Mouse (Mus musculus): ENCODE measurements around the gene Zfand3.

The Zfand3 gene

GRCm38 (mm10) chr17:30158419-30159108 lies 154.0 kb downstream of the Zfand3 start:
- no peak for DNase-seq

DNA sequence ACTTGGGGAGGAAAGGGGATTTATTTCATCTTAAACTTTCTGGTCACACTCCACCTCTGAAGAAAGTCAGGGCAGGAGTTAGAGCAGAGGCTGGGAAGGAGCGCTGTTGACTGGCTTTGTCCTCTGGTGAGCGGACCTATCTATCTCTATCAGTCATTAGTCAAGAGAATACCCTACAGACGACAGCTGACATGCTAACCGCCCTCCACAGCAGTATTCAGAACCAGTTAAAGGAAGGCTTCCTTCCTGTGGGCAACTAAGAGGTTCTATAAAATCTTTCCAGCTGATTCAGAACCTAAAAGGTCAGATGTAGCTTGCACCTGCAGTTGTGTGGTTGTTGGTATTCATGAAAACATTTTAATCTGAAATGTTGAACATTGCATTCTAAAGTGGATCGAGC lies 154.8 kb downstream of the Zfand3 start:
- DNase-seq: no peak

DNA sequence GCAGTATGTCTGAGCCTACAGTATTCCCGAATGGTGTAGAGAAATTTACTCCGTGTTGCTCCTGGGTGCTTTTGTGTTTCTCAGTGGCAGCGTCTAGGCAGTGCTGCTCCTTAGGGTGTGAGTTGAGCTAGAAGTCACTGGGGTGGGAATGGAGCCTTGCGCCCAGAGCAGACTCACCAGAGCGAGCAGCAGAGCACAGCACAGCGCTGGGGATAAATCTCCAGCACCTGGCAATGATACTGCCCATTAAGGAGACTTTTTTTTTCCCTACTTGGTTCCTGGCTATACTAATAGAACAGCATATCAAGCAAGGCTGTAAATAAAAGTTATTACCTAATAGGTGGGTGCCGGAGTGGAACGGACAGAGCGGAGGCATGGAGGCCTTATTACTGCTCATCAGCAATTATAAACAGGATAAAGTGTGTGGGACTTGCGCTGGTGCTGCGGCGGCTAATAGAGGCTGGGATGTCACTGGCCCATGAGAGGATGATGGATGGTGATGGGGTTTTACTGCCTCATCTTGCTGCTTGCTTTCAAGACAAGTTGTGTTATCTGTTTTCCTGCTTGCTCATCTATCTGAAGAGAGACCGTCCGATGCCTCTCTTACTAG lies 156.4 kb downstream of the Zfand3 start:
- DNase-seq: no peak

DNA sequence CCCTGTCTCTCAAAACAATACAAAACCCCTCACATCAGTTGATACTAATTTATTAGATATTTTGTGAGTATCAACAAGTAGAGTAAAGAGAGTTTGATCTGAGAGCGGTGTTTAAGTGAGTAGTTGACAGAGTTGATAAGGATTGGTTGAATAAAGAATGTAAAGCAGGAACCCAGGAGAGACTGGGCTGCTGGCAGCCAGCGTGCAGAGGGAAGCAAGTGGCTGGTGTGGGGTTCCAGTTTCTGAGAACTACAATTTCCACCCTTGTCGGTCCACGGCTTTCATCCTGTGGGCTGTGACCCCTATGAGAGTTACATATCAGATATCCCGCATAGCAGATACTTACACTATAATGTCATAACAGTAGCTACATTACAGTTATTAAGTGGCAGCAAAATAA lies 158.4 kb downstream of the Zfand3 start:
- DNase-seq: no peak

GRCm38 (mm10) chr17:30163793-30164192 lies 159.3 kb downstream of the Zfand3 start:
- no peak for DNase-seq

DNA sequence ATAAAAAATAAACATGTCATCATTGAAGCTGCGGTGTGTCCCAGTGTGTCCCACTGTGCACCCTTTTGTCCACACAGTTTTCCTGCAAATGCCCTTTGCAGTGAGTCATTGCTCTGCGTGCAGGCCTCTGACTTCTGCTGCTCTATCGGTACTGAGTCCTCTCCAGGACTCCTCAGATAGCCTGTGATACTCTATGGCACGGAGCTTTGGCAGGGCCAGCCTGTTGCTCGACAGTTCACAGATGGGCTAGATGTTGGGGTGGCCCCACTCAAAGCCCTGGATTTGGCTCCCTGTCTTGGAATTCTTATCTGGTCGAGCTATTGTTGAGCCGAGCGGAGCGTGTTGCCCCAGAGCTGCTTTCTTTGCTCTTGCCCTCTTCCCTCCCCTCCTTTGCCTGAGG lies 160.3 kb downstream of the Zfand3 start:
- DNase-seq: no peak

GRCm38 (mm10) chr17:30177435-30177834 lies 172.9 kb downstream of the Zfand3 start:
- DNase-seq: no peak

GRCm38 (mm10) chr17:30178402-30178801 lies 173.9 kb downstream of the Zfand3 start:
- DNase-seq: no peak

DNA sequence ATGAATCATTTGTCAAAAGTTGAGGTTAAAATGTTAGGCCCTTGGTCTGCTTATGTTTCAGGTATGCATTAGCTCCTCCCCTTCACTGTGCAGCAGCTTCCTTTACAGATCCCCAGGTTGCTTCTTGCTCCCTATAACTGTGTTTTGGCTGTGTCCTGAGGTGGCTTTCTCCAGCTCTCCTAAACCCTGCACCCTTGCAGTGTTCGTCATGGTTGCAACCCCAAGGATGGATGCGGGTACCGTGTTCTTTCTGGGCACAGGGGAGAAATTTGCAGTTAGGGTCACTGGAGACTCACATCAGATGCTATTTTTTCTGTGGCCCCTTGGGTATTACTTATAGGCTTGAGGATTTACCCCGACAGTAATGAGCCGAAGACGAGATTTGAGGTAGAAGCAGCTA lies 175.7 kb downstream of the Zfand3 start:
- DNase-seq: no peak

GRCm38 (mm10) chr17:30181554-30181953 lies 177.0 kb downstream of the Zfand3 start:
- DNase-seq: no peak

DNA sequence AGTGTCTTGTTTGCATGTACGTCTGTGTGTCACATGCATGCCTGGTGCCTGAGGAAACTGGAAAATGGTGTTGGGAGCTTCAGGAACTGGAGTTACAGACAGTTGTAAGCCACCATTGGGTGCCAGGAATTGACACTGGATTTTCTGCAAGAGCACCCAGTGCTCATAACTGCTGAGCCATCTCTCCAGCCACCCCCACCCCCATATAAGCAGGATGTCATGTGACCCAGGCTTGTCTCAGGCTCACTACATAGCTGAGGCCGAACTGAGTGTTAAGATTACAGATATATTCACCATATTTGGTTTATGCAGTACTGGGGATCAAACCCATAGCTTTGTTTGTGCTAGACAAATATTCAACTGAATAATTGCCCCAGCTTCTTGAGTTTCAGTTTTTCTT lies 177.5 kb downstream of the Zfand3 start:
- no peak for DNase-seq

GRCm38 (mm10) chr17:30183561-30183960 lies 179.0 kb downstream of the Zfand3 start:
- no peak for DNase-seq

- no peak for DNase-seq
These were observed 182.6 kb downstream of the Zfand3 start for GRCm38 (mm10) chr17:30187154-30187553.

DNA sequence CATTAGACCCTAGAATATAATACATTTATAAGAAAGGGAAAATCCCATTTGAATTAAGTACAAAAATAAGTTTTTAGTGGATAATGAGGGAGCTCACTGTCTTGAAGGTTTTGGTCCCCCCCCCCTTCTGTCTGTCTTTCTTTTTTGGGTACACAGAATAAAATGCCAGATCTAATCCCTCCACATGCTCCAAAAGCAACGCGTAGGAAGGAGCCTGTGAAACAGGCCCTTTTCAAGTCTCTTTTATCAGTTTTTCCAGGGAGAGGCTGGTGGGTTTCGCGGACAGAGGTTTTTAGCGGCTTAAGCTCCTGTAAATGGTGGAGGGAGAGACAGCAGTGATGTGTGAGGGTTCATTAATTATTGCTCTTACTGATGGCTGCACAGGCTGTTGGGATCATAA lies 183.0 kb downstream of the Zfand3 start:
- DNase-seq: no peak

DNA sequence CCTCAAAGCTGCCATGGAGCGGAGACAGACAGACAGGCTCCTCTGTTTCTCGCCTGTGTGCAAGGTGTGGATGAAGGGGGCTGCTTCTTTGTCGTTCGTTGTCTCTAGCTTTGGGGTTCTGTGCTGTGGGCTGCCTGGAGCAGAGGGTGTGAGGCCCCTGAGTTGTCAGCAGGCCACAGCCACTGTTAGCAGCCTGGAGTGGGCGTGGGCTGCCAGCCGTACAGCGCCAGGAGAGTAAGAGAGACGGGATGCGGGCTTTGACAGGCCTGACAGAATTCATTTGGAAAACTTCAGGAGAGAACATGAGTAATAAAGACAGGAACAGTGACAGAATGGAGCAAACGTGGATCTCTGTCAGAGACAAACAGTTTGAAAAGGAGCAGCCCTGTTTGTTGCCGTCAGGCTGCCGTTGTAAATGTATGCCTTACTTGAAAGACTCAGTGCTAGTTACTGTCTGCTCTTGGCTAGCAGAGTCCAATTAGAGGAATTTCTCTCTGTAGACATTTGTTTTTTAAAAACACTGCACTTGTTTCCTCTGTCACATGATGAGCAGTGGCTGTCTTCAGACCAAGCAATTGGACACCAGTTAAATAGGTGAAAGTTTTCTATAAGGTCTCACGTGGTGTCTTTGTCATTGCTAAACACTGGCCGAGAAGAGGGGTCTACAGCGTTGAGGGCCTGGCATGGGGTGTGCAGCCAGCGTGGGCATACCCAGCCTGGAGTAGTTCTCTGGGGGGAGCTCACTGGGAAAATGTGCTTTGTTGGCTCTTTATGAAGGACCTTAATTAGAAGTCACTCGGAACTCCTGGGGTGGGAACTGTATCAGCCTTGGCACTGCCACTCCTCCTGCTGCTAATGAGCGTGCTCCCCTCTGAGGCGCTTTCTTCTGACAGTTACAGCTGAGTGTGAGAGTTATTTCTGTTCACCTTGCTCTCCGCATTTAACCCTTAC lies 183.8 kb downstream of the Zfand3 start:
- DNase-seq: peak; percentile 42

GRCm38 (mm10) chr17:30191097-30191640 lies 186.6 kb downstream of the Zfand3 start:
- no peak for DNase-seq

GRCm38 (mm10) chr17:30192416-30193005 lies 188.0 kb downstream of the Zfand3 start:
- DNase-seq: no peak

GRCm38 (mm10) chr17:30193615-30194014 lies 189.1 kb downstream of the Zfand3 start:
- DNase-seq: no peak

- no peak for DNase-seq
These were observed 189.6 kb downstream of the Zfand3 start for GRCm38 (mm10) chr17:30194091-30194490.

DNA sequence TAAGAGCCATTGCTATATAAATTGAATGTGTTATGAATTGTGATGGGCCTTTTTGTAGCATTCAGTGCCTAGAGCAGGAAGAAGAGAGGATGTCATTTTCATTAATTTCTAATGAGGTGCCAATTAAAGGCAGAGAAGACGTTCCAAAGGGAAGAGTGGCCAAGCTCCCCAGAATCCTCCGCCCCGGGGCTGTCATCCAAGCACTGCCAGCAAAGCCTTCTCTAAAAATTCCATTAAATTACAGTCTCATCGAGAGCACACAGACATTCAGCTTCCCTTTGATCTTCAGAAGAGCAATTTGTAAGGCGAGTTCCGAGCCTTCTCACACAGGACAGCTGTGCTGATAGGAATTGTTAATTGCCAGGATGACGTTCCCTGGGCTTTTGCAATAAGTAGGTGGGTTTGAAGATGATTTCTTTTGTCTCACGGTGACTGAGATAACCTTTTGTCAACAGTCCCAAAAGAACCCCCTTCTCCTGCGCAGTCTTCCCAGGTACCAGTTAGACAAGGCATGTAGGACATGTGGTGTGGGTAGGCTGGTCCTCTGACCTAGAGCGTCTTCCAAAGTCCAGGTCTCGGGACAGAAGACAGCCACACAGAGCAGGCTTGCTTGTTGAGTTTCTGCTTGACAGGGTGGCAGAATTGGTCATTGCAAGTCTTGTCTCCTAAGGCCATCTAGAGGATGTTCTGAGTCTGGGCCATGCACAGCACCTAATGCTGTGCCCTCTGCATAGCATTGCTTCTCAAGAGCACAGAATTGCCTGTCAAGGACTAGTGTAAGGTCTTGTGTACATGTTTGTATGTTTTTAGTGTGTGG lies 190.3 kb downstream of the Zfand3 start:
- peak; percentile 0 for DNase-seq

GRCm38 (mm10) chr17:30195591-30196183 lies 191.2 kb downstream of the Zfand3 start:
- no peak for DNase-seq

Measured in embryo, embryonic 11 days (tissue).